Mouse (Mus musculus): ENCODE data around the gene Atp23. TPM values are rescaled to one million over a fixed set of nuclear protein-coding genes. Genes with fewer than 3 reads are reported as not detected.

Atp23 gene
- polyA plus RNA-seq, 1 experiment from 2014 or later = 10.0 TPM

DNA sequence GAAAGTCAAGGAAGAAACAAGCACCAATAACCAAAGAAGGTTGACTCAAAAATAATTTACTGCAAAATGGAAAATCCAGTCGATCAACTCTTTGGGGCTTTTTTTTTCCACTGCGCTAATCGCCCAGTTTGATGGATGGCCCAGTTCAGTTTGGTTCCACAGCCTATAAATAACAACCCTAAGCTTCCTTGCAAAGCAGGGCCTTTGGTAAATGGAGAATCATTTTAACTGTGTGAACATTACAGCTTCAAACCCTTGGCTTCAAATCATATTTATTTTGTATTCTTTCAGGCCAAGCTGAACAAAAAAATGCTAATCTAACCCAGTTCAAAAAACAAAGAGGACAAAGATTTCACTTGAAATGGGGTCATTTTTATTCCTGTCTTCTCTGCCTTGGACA is 78.7 kb downstream of the Atp23 start:
- H3K9me3 ChIP-seq (replicated peaks) = no peaks in the 10 kb centered on the region
- WGBS (ENCODE audit: insufficient replicate concordance) = 71% methylated on average over 3 of the region's 3 CpGs
- H3K27ac ChIP-seq = no peak overlapping the region
- DNase-seq (no peak), ATAC-seq (ENCODE audit: low read depth) (no peak)
- no peak overlapping the region for H3K4me3 ChIP-seq (replicated peaks)
- H3K4me2 ChIP-seq = no peak overlapping the region
- no peaks in the 10 kb centered on the region for H3K27me3 ChIP-seq
- H3K4me1 ChIP-seq (replicated peaks) = no peaks in the 10 kb centered on the region
- H3K9ac ChIP-seq = no peak overlapping the region
- no peaks in the 10 kb centered on the region for H3K36me3 ChIP-seq

Other genes with a start within 250 kb of the Atp23 start
- 9.9 and 10.8 TPM in 2 replicates for gene Ctdsp2, start 77.4 kb upstream of the Atp23 start, polyA plus RNA-seq (2015; fragmentation: Nextera tagmentation; extraction: Ambion mirVana)
- 0.08 and 0.12 TPM in 2 replicates for gene Avil, start 99.4 kb upstream of the Atp23 start, polyA plus RNA-seq (2015; fragmentation: Nextera tagmentation; extraction: Ambion mirVana)
- 65.7 and 75.6 TPM in 2 replicates for gene Tsfm, start 129.5 kb upstream of the Atp23 start, polyA plus RNA-seq (2015; fragmentation: Nextera tagmentation; extraction: Ambion mirVana)
- gene Mettl1, start 140.1 kb upstream of the Atp23 start, polyA plus RNA-seq (2015; fragmentation: Nextera tagmentation; extraction: Ambion mirVana) = 28.3 and 29.5 TPM in 2 replicates
- 0.07 and 0.14 TPM in 2 replicates for gene Eef1akmt3, start 140.2 kb upstream of the Atp23 start, polyA plus RNA-seq (2015; fragmentation: Nextera tagmentation; extraction: Ambion mirVana)
- not detected in 2 replicates for gene Cyp27b1, start 146.9 kb upstream of the Atp23 start, polyA plus RNA-seq (2015; fragmentation: Nextera tagmentation; extraction: Ambion mirVana)
- gene March9, start 158.8 kb upstream of the Atp23 start, polyA plus RNA-seq (2015; fragmentation: Nextera tagmentation; extraction: Ambion mirVana) = 0.07 TPM in 1 of 2 replicates, not detected in the other
- gene Cdk4, start 162.2 kb upstream of the Atp23 start, polyA plus RNA-seq (2015; fragmentation: Nextera tagmentation; extraction: Ambion mirVana) = 645 and 664 TPM in 2 replicates
- 69.4 and 77.7 TPM in 2 replicates for gene Tspan31, start 168.9 kb upstream of the Atp23 start, polyA plus RNA-seq (2015; fragmentation: Nextera tagmentation; extraction: Ambion mirVana)
- 0.41 and 0.85 TPM in 2 replicates for gene Agap2, start 173.9 kb upstream of the Atp23 start, polyA plus RNA-seq (2015; fragmentation: Nextera tagmentation; extraction: Ambion mirVana)
- gene Os9, start 219.8 kb upstream of the Atp23 start, polyA plus RNA-seq (2015; fragmentation: Nextera tagmentation; extraction: Ambion mirVana) = 45.6 and 49.0 TPM in 2 replicates

Data from liver, embryonic 13.5 days (tissue).